Mouse (Mus musculus) testis, adult 2 months (tissue): ENCODE measurements at regions not wholly inside any gene's neighbourhood (a gene's known extent, or its start where the extent isn't known, plus 50 kb on each side); places are given as distances from the start of the nearest gene placed in this dataset.

Experiments used
- H3K27ac ChIP-seq: fragments of 200-500 bp; 2 replicates; pipeline ENCODE4 v1.5.1; 2012; ENCODE audit warnings: low read depth, low read length; ENCODE audit not compliant: control insufficient read depth, insufficient read depth
- H3K27me3 ChIP-seq: fragments of 200-500 bp; 2 replicates; pipeline ENCODE4 v1.6.1; 2012; ENCODE audit warnings: mild to moderate bottlenecking, low read length, moderate library complexity; ENCODE audit not compliant: control insufficient read depth, insufficient read depth
- H3K36me3 ChIP-seq: fragments of 200-500 bp; 2 replicates; pipeline ENCODE4 v1.6.1; 2012; ENCODE audit warnings: mild to moderate bottlenecking, low read length; ENCODE audit not compliant: control insufficient read depth, insufficient read depth
- H3K4me1 ChIP-seq: fragments of 200-500 bp; 2 replicates; pipeline ENCODE4 v1.6.1; 2012; ENCODE audit warnings: low read length; ENCODE audit not compliant: control insufficient read depth, insufficient read depth
- H3K4me3 ChIP-seq: fragments of 200-500 bp; 2 replicates; pipeline ENCODE4 v1.5.1; 2012; ENCODE audit warnings: low read depth, mild to moderate bottlenecking, low read length, moderate library complexity, mixed read lengths; ENCODE audit not compliant: control insufficient read depth
- CTCF ChIP-seq: fragments of 200-500 bp; IDR thresholded peaks from 2 replicates; pipeline ENCODE4 v1.5.1; 2012; ENCODE audit warnings: low read depth, mild to moderate bottlenecking, inconsistent platforms, low read length, moderate library complexity; ENCODE audit not compliant: control insufficient read depth, insufficient read depth, insufficient replicate concordance
- POLR2A ChIP-seq: fragments of 200-500 bp; IDR thresholded peaks from 2 replicates; pipeline ENCODE4 v1.6.1; 2012; ENCODE audit warnings: low read depth, mild to moderate bottlenecking, inconsistent platforms, low read length, moderate library complexity; ENCODE audit not compliant: control insufficient read depth

GRCm38 (mm10) chr11:112587386-112587785 is 194.6 kb upstream of the Sox9 start:
- Histone ChIP-seq H3K27me3 (no peaks in the 10 kb centered on the region), H3K27ac (no peak overlapping the region), H3K4me1 (no peaks in the 10 kb centered on the region), H3K36me3 (no peaks in the 10 kb centered on the region), H3K4me3 (no peak overlapping the region)
- TF ChIP-seq POLR2A: no peak
- TF ChIP-seq CTCF: no peak

- H3K4me3 ChIP-seq: no peak overlapping the region
- H3K36me3 ChIP-seq: no peaks in the 10 kb centered on the region
- no peaks in the 10 kb centered on the region for H3K4me1 ChIP-seq
- TF ChIP-seq CTCF: no peak
- no peak for TF ChIP-seq POLR2A
- no peak overlapping the region for H3K27ac ChIP-seq
- H3K27me3 ChIP-seq: no peaks in the 10 kb centered on the region
Measured at GRCm38 (mm10) chr11:112588088-112588487, 193.9 kb upstream of the Sox9 start.

GRCm38 (mm10) chr11:112590214-112590613 is 191.8 kb upstream of the Sox9 start:
- H3K4me3 ChIP-seq: no peak overlapping the region
- no peaks in the 10 kb centered on the region for H3K36me3 ChIP-seq
- H3K4me1 ChIP-seq: no peaks in the 10 kb centered on the region
- H3K27ac ChIP-seq: no peak overlapping the region
- TF ChIP-seq POLR2A (no peak), CTCF (no peak)
- H3K27me3 ChIP-seq: no peaks in the 10 kb centered on the region

GRCm38 (mm10) chr11:112592411-112593020 is 189.5 kb upstream of the Sox9 start:
- Histone ChIP-seq H3K4me1 (no peaks in the 10 kb centered on the region), H3K27ac (no peak overlapping the region), H3K27me3 (no peaks in the 10 kb centered on the region), H3K4me3 (no peak overlapping the region), H3K36me3 (no peaks in the 10 kb centered on the region)
- TF ChIP-seq CTCF (no peak), POLR2A (no peak)

- no peaks in the 10 kb centered on the region for H3K4me1 ChIP-seq
- no peaks in the 10 kb centered on the region for H3K27me3 ChIP-seq
- no peak overlapping the region for H3K27ac ChIP-seq
- no peaks in the 10 kb centered on the region for H3K36me3 ChIP-seq
- no peak overlapping the region for H3K4me3 ChIP-seq
- TF ChIP-seq CTCF: no peak
Measured at GRCm38 (mm10) chr11:112593821-112594220, 188.2 kb upstream of the Sox9 start.

GRCm38 (mm10) chr11:112607359-112607758 is 174.7 kb upstream of the Sox9 start:
- Histone ChIP-seq H3K27me3 (no peaks in the 10 kb centered on the region), H3K36me3 (no peaks in the 10 kb centered on the region), H3K4me3 (no peak overlapping the region), H3K27ac (no peak overlapping the region), H3K4me1 (no peaks in the 10 kb centered on the region)
- TF ChIP-seq CTCF (no peak), POLR2A (no peak)

GRCm38 (mm10) chr11:112609277-112609676 is 172.7 kb upstream of the Sox9 start:
- H3K27me3 ChIP-seq: no peaks in the 10 kb centered on the region
- TF ChIP-seq CTCF: no peak
- no peak for TF ChIP-seq POLR2A
- H3K4me3 ChIP-seq: no peak overlapping the region
- H3K4me1 ChIP-seq: no peaks in the 10 kb centered on the region
- H3K27ac ChIP-seq: no peak overlapping the region
- no peaks in the 10 kb centered on the region for H3K36me3 ChIP-seq

- Histone ChIP-seq H3K27ac (no peak overlapping the region), H3K27me3 (no peaks in the 10 kb centered on the region), H3K36me3 (no peaks in the 10 kb centered on the region), H3K4me1 (no peaks in the 10 kb centered on the region), H3K4me3 (no peak overlapping the region)
- TF ChIP-seq CTCF (no peak), POLR2A (no peak)
Measured at GRCm38 (mm10) chr11:112611073-112611472, 171.0 kb upstream of the Sox9 start.
